Mouse (Mus musculus) midbrain, postnatal 0 days (tissue): ENCODE measurements at regions not wholly inside any gene's neighbourhood (a gene's known extent, or its start where the extent isn't known, plus 50 kb on each side); places are given as distances from the start of the nearest gene placed in this dataset.

ENCODE experiments used
- ATAC-seq: fragments of 200-750 bp; cut with Nextera tagmentation; 2 replicates; pipeline ENCODE4 v1.8.0; 2017; ENCODE audit warnings: moderate number of reproducible peaks, mild to moderate bottlenecking, moderate TSS enrichment, moderate library complexity; ENCODE audit not compliant: low FRiP score
- DNase-seq: peaks from one replicate; pipeline ENCODE4 v3.0.0-alpha.2; 2015; ENCODE audit warnings: low spot score
- H3K27ac ChIP-seq: fragments of 300-500 bp; sonication (generic); 2 replicates; pipeline ENCODE4 v1.5.1; 2014; ENCODE audit warnings: low read depth, mild to moderate bottlenecking, low read length, mixed read lengths
- H3K27me3 ChIP-seq: fragments of 300-500 bp; sonication (generic); 2 replicates; pipeline ENCODE4 v1.6.1; 2014; ENCODE audit warnings: low read length, control low read depth, mixed read lengths; ENCODE audit not compliant: insufficient read depth
- H3K36me3 ChIP-seq: fragments of 300-500 bp; sonication (generic); 2 replicates; pipeline ENCODE4 v1.6.1; 2014; ENCODE audit warnings: low read length, control low read depth, mixed read lengths; ENCODE audit not compliant: insufficient read depth
- H3K4me1 ChIP-seq: fragments of 300-500 bp; sonication (generic); 2 replicates; pipeline ENCODE4 v1.6.1; 2014; ENCODE audit warnings: mild to moderate bottlenecking, control low read depth, antibody characterized with exemption, low read length, mixed read lengths; ENCODE audit not compliant: insufficient read depth
- H3K4me2 ChIP-seq: fragments of 300-500 bp; sonication (generic); 2 replicates; pipeline ENCODE4 v1.6.1; 2014; ENCODE audit warnings: low read depth, mild to moderate bottlenecking, low read length, mixed read lengths; ENCODE audit not compliant: poor library complexity, severe bottlenecking
- H3K4me3 ChIP-seq: fragments of 300-500 bp; sonication (generic); 2 replicates; pipeline ENCODE4 v1.5.1; 2014; ENCODE audit warnings: low read depth, mild to moderate bottlenecking, low read length, moderate library complexity
- H3K9ac ChIP-seq: fragments of 300-500 bp; sonication (generic); replicated peaks from 2 replicates; pipeline ENCODE4 v1.6.1; 2014; ENCODE audit warnings: mild to moderate bottlenecking, low read length, moderate library complexity, mixed read lengths; ENCODE audit not compliant: poor library complexity, severe bottlenecking
- H3K9me3 ChIP-seq: fragments of 300-500 bp; sonication (generic); 2 replicates; pipeline ENCODE4 v1.6.1; 2016; ENCODE audit warnings: low read length, control low read depth
- CTCF ChIP-seq: IDR thresholded peaks from 2 replicates; pipeline ENCODE4 v1.5.1; 2016; ENCODE audit warnings: antibody characterized with exemption, mild to moderate bottlenecking
- WGBS: fragments of 180-500 bp; shearing (Covaris S2); extraction: QIAGEN DNeasy Blood & Tissue Kit; methylation state at CpG from one replicate; pipeline ENCODE4 v1.1.7; 2014; 5-methylcytosine and 5-hydroxymethylcytosine counted together

DNA sequence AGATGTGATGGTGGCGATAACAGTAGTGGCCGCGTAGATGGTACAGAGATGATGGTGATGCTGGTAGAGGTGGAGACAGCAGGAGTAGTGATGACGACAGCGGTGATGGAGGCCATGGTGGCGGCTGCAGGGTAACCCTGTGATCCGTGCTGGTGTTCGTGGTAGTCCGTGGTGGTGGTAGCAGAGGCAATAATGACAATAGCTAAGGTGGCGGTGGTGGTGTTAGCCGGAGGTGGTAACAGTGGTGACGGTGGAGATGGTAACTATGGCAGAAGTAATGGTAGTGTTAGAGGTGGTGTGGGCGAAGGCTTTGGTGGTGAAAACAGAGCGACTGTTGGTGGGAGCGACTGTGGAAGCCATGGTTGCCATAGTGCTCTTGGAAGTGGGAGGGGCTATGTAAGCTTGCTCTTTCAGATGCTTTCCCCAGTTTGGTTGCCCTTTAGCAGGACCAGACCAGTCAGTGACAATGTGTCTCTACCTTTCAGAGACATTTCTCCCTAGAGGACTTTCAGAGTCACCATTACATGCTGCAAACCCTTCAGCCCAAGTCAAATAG is 64.7 kb upstream of the Rgma start:
- no peak overlapping the region for H3K9ac ChIP-seq
- H3K4me1 ChIP-seq = 0 out of 2 replicates have a peak, but pooled peaks cover 5% of the 10 kb centered on the region
- ATAC-seq = no peak
- H3K4me2 ChIP-seq = no peak overlapping the region
- no peaks in the 10 kb centered on the region for H3K9me3 ChIP-seq
- no peaks in the 10 kb centered on the region for H3K36me3 ChIP-seq
- DNase-seq = no peak
- H3K27ac ChIP-seq = no peak overlapping the region
- no peaks in the 10 kb centered on the region for H3K27me3 ChIP-seq
- no peak overlapping the region for H3K4me3 ChIP-seq
- 97% methylated on average over 15 of the region's 15 CpGs for WGBS
- no peak for TF ChIP-seq CTCF

DNA sequence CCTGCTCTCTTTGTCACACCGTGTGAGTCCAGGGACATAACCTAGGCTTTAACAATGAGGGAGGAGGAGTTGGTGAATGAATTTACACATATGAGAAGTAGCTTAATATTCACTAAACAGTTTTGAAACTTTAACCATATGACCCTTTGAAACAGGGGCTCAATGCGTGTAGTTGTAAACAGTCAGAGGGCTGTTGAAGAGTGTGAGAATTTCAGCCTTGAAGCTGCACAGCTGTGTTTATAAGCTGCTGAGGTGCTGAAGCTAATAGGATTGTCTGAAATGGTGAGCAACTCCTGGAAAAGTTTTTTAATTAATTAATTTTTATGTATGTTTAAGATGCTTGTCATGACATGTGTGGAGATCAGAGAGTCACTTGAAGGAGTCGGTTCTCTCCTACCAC is 59.8 kb upstream of the Rgma start:
- 72% methylated on average over 3 of the region's 3 CpGs for WGBS
- no peak overlapping the region for H3K4me3 ChIP-seq

GRCm38 (mm10) chr7:73317574-73317973 is 57.7 kb upstream of the Rgma start:
- WGBS = 94% methylated on average over 4 of the region's 4 CpGs
- no peak for DNase-seq
- no peak for TF ChIP-seq CTCF

More for the DNA sequence above, 59.8 kb upstream of the Rgma start:
- Histone ChIP-seq H3K36me3 (no peaks in the 10 kb centered on the region), H3K9ac (no peak overlapping the region), H3K4me1 (no peaks in the 10 kb centered on the region), H3K27me3 (no peaks in the 10 kb centered on the region), H3K9me3 (no peaks in the 10 kb centered on the region), H3K27ac (no peak overlapping the region), H3K4me2 (no peak overlapping the region)
- no peak for ATAC-seq
- no peak for TF ChIP-seq CTCF
- no peak for DNase-seq

GRCm38 (mm10) chr7:73319004-73319403 is 56.3 kb upstream of the Rgma start:
- Histone ChIP-seq H3K4me1 (no peaks in the 10 kb centered on the region), H3K9me3 (no peaks in the 10 kb centered on the region), H3K36me3 (no peaks in the 10 kb centered on the region), H3K27me3 (no peaks in the 10 kb centered on the region), H3K4me3 (no peak overlapping the region), H3K9ac (no peak overlapping the region), H3K27ac (no peak overlapping the region), H3K4me2 (no peak overlapping the region)
- no peak for DNase-seq
- WGBS = 95% methylated on average over 6 of the region's 6 CpGs
- ATAC-seq = no peak
- TF ChIP-seq CTCF = no peak

More at GRCm38 (mm10) chr7:73317574-73317973, 57.7 kb upstream of the Rgma start:
- H3K27ac ChIP-seq = no peak overlapping the region
- H3K27me3 ChIP-seq = no peaks in the 10 kb centered on the region
- no peak overlapping the region for H3K4me2 ChIP-seq
- H3K9me3 ChIP-seq = no peaks in the 10 kb centered on the region
- ATAC-seq = no peak
- H3K9ac ChIP-seq = no peak overlapping the region
- no peaks in the 10 kb centered on the region for H3K4me1 ChIP-seq
- no peak overlapping the region for H3K4me3 ChIP-seq
- no peaks in the 10 kb centered on the region for H3K36me3 ChIP-seq

GRCm38 (mm10) chr7:73319994-73320393 is 55.3 kb upstream of the Rgma start:
- DNase-seq = no peak
- Histone ChIP-seq H3K27ac (no peak overlapping the region), H3K9ac (no peak overlapping the region), H3K9me3 (no peaks in the 10 kb centered on the region), H3K4me3 (no peak overlapping the region), H3K27me3 (no peaks in the 10 kb centered on the region), H3K4me2 (no peak overlapping the region), H3K36me3 (no peaks in the 10 kb centered on the region), H3K4me1 (no peaks in the 10 kb centered on the region)
- ATAC-seq = no peak
- no peak for TF ChIP-seq CTCF
- 79% methylated on average over 7 of the region's 7 CpGs for WGBS

DNA sequence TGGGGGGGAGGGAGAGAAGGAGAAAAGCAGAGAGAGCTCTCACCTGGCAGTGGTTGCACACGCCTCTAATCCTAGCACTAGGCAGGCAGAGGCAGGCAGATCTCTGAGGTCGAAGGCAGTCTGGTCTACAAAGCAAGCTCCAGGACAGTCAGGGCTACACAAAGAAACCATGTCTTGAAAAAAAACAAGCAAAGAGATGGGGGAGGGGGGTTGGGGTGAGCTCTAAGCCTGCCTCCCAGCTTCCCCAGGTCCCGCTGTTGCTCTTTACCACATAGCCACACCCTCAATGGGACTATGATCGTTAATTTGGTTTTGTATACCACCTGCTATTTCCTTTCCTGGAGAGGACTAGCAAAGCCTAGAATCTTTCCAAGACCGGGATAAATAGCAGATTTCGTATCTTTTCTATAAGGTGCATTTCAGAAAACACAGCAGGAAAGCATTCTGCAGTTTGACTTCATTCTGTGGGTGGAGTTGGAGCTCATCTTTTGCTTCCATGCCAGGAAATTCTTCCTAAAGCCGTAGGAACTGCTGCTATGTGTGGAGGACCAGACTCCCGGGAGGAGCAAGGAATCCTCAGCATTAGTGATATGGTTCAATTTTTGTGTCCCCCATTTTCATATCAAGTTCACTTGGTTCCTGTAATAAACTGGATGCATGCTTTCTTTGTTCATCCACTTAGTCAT is 52.7 kb upstream of the Rgma start:
- H3K4me3 ChIP-seq = no peak overlapping the region
- no peaks in the 10 kb centered on the region for H3K27me3 ChIP-seq
- H3K36me3 ChIP-seq = no peaks in the 10 kb centered on the region
- H3K4me2 ChIP-seq = no peak overlapping the region
- H3K27ac ChIP-seq = no peak overlapping the region
- ATAC-seq (no peak), DNase-seq (no peak)
- no peaks in the 10 kb centered on the region for H3K4me1 ChIP-seq
- no peaks in the 10 kb centered on the region for H3K9me3 ChIP-seq
- WGBS = 89% methylated on average over 8 of the region's 8 CpGs
- no peak for TF ChIP-seq CTCF
- no peak overlapping the region for H3K9ac ChIP-seq
